Mouse (Mus musculus): Measurements from ENCODE around the gene Comp.

Gene Comp

DNA sequence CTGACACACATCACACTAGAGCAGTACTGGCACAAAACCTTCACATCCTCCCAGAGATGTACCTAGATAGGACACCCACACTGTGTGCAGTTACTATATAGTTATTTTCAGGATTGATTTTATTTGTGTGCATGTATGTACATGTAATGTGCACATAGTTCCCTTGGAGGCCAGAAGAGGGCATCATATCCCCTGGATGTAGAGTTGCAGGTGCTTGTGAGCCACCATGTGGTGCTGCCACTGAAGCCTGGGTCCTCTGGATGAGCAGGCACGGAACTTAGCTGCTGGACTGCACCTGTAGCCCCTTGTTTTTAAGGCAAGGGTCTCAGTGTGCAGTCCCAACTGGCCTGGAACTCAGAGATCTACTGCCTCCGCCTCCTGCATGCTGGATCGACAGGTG lies 30.9 kb downstream of the Comp start:
- no peak for DNase-seq

DNA sequence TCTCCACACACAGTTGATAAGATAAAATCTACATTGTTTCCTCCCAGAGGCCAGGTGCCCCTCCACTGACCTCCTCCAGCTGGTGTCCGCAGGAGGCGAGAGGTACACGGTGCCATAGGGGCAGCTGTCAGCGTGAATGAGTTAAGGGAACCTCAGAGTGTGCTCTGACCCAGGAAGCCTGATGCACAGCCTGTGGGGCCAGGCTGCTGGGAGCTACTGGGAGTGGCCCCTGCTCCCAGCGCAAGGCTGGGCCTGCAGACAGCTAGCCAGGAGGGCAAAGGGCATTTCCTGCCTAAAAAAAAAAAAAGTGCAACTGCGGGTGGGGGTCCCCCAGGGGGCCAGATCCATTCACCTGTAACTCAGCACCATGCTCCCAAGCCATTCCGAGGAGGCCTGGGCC lies 31.8 kb downstream of the Comp start:
- no peak for DNase-seq

GRCm38 (mm10) chr8:70406427-70407069 lies 33.2 kb downstream of the Comp start:
- DNase-seq, result peak; percentile 59 to 67

- DNase-seq, result peak; percentile 62 to 71
These were observed 34.9 kb downstream of the Comp start for GRCm38 (mm10) chr8:70408301-70408700.

DNA sequence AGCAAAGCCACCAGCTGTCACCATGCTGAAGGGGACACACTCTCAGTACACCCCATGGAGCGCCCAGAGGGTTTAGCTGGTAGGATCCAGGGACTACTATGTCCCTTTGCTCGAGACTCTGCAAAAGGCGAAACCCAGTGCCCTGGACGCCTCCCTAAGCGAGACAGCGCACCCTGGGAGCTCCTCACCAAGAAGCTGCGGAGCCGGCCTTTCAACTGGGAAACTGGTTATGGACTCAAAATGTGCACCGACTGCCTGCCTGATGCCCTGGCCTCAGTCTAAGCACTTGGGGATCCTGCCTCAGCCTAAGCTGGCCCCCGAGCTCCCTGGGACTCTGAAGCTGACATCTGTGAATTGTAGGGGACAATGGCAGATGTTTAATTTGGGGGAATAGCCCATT lies 35.7 kb downstream of the Comp start:
- peak in 1 of 2 experiments; percentile 48 for DNase-seq

GRCm38 (mm10) chr8:70409455-70409871 lies 36.1 kb downstream of the Comp start:
- DNase-seq, result peak; percentile 73 to 75

DNA sequence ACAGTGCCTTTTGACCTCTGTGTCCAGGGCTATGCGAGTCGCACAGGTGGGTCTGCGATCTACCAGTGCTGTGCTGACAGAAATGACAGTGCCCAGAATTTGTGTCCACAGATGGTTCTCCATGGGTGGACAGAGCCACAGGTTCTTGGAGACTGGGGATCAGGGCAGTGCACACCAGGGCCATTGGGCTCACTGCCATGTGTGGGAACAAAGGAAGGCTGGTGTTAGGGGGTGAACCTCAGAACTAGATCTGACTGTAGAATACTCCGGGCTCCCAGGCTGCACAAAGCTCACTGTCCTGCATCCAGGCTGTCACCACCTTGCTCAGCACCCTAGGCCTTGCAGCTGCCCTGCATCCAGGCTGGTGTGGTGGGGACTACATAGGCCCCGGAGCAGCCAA lies 36.9 kb downstream of the Comp start:
- peak; percentile 63 to 65 for DNase-seq

DNA sequence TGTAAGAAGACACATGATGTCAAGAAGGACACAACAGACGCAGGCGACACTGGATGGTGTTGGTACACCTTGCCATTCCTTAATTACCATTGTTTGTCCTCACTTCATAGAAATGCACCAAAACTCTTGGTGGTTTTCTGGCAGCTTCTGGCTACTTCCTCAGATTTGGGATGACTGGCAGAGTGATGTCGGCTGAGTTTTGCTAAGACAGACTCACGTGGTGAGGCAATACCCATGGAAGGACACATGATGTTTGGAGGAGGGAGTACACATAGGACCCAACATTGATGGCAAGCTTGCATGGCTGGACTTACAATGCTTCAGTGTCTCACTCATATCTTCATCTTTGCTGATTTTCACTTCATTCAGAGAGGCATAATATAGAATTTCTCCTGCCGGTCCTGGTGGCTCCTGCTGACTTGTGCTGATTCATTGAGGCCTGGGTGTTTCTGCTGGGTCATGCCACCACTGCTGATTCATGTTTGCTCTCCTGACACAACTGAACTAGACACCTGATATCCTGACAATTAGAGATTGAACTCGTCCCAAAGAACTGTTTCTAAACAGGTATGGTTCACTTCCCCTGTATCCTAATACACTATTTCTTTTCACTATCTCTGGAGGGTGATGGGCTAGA lies 41.1 kb downstream of the Comp start:
- DNase-seq, result no peak

- peak in 1 of 2 experiments; percentile 64 for DNase-seq
These were observed 42.4 kb downstream of the Comp start for GRCm38 (mm10) chr8:70415540-70416451.

GRCm38 (mm10) chr8:70416941-70417340 lies 43.6 kb downstream of the Comp start:
- DNase-seq, result peak; percentile 75 to 77

DNA sequence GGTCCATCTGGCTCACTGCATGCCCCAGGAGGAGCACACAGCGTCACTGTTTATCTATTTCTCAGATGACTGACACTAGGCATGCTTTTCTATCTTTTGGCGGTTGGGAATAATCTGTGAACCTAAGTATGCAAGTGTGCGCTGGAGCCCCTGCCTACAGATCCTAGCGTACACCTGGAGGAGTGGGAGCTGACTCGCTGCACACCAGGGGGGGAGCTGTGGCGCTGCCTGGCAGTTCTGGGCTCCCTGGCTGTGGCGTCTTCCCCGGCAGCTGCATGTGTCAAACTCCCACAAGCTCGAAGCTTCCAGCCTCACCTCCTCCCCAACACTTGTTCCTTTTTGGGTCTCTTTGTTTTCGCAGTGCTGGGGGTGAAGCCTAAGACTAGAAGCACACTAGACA lies 44.6 kb downstream of the Comp start:
- DNase-seq, result peak; percentile 69 to 70

GRCm38 (mm10) chr8:70418954-70419353 lies 45.6 kb downstream of the Comp start:
- peak; percentile 68 to 72 for DNase-seq

DNA sequence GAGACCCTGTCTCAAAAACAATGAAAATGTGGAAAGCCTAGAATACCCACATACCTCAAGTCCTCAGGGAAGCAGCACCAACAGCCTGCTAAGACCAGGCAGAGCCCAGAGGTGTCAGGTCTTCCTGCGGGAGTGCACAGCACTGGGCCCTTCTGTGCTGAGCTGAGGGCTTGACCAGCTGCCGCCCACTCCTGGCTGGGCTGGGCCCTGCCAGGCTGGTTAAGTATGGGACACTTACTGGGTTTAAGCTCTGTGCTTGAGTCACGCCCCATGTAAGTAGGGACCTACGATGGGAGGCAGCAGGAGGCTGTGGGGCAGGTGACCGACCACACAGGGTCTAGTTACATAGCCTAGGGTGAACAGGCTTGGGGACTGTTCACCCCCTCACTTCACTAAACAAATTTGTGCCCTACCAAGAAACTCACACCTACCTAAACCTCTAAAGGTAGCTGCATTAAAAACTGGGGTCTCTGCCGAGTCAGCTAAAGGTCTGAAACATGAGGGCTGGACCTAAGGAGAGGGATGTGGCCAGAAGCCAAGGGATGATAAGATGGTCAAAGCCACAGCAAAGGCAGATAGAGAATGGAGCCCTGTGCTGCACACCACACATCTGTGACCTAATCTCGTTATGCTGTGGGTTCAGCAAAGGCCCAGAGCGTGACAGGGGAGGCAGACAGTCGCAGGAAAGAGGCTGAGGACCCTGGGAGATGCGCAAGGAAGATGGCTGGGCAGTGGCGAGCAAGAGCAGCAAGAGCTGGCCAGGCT lies 46.7 kb downstream of the Comp start:
- DNase-seq, result no peak

DNA sequence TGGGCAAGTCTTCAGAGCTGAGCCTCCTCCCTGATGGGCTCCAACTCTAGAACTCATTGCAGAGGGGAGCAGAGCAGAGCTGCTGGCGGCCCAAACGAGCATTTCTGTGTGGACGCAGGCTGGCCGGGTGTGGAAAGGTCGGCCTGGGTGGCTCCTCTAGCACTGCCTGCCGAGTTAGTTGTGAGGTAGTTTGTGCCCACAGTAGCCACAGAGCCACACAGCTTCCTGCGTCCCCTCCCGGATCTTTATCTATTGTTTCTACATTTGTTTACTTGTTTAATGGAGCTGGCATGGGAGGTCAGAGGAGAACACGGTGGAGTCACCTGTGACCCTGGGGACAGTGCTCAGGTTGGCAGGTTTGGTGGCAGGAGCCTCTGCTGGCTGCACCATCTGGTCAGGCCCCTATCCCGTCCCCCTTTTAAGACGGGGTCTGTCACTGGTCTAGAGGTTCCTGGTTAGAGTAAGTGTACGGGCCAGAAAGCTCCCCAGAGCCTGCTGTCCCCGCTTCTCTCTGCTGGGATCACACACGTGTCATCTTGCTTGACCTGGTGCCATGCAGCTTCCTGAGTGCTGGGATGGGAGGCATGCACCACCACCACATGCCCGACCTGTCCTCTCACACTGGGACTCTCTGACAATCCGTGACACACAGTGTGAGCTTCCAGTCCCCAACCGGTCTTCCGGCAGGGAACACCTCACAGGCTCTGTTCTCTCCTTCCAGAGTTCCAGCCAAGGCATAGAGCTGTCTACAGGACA lies 48.2 kb downstream of the Comp start:
- DNase-seq, result peak in 1 of 2 experiments; percentile 51

GRCm38 (mm10) chr8:70422722-70423121 lies 49.4 kb downstream of the Comp start:
- no peak for DNase-seq

DNA sequence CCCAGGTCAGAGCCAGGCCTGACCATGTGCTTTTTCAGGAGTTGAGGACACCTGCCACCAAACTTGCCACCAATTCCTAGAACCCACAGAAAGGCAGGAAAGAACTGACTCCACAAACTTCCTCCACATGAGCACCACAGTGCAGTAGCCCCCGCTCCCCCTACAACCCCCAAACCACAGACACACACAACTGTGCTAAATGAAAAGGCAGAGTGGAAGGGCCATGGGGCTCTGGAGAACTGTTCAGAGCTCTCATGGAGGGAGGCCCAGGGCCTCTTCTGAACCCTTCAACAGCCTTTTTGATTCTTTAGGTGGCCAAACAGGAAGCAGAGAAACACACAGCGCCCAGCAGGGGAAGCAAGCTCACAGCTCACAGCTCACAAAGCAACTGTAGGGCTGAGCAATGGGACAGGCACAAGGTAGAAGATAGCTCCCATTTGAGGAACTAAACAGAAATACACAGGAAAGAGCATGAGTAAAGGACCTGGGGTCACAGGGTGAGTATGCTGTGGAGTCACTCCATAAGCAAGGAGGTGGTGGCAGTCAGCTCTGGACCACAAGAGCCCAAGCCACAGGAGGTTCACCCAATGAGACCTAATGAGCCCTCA lies 53.0 kb downstream of the Comp start:
- no peak for DNase-seq

- DNase-seq, result peak in 1 of 2 experiments; percentile 26
These were observed 57.9 kb downstream of the Comp start for GRCm38 (mm10) chr8:70431213-70431612.
